Mouse (Mus musculus) stomach, embryonic 14.5 days (tissue): ENCODE results near the gene Agfg2. TPM values are rescaled to one million over a fixed set of nuclear protein-coding genes. Genes with fewer than 3 reads are reported as not detected.

Experiments
- ATAC-seq: fragments of 200-750 bp; cut with Nextera tagmentation; 2 replicates; pipeline ENCODE4 v1.8.0; 2017; ENCODE audit warnings: low read depth, moderate TSS enrichment; ENCODE audit not compliant: insufficient number of reproducible peaks, insufficient read depth, low FRiP score
- H3K27ac ChIP-seq: fragments of 300-500 bp; sonication (generic); 2 replicates; pipeline ENCODE4 v1.5.1; 2014; ENCODE audit warnings: mild to moderate bottlenecking, low read length, moderate library complexity, mixed read lengths
- H3K27me3 ChIP-seq: fragments of 300-500 bp; sonication (generic); 2 replicates; pipeline ENCODE4 v1.6.1; 2014; ENCODE audit warnings: low read length, control low read depth, mixed read lengths; ENCODE audit not compliant: control insufficient read depth, insufficient read depth
- H3K36me3 ChIP-seq: fragments of 300-500 bp; sonication (generic); 2 replicates; pipeline ENCODE4 v1.6.1; 2014; ENCODE audit warnings: mild to moderate bottlenecking, control low read depth, low read length, moderate library complexity, mixed read lengths; ENCODE audit not compliant: control insufficient read depth, insufficient read depth
- H3K4me1 ChIP-seq: fragments of 300-500 bp; sonication (generic); 2 replicates; pipeline ENCODE4 v1.6.1; 2014; ENCODE audit warnings: low read length, control low read depth, mixed read lengths; ENCODE audit not compliant: control insufficient read depth, insufficient read depth
- H3K4me2 ChIP-seq: fragments of 300-500 bp; sonication (generic); replicated peaks from 2 replicates; pipeline ENCODE4 v1.6.1; 2014; ENCODE audit warnings: low read depth, low read length, control low read depth
- H3K4me3 ChIP-seq: fragments of 300-500 bp; sonication (generic); 2 replicates; pipeline ENCODE4 v1.5.1; 2014; ENCODE audit warnings: low read depth, low read length, control low read depth
- H3K9ac ChIP-seq: fragments of 300-500 bp; sonication (generic); replicated peaks from 2 replicates; pipeline ENCODE4 v1.6.1; 2014; ENCODE audit warnings: low read depth, mild to moderate bottlenecking, control low read depth, low read length, moderate library complexity, mixed read lengths
- H3K9me3 ChIP-seq: fragments of 300-500 bp; sonication (generic); 2 replicates; pipeline ENCODE4 v1.6.1; 2016; ENCODE audit warnings: low read depth, low read length, control low read depth; ENCODE audit not compliant: control insufficient read depth
- WGBS: fragments of 180-500 bp; shearing (Covaris S2); extraction: QIAGEN DNeasy Blood & Tissue Kit; methylation state at CpG from one replicate; pipeline ENCODE4 v1.1.7; 2014; 5-methylcytosine and 5-hydroxymethylcytosine counted together
- polyA plus RNA-seq: library from polyadenylated mRNA; unstranded; fragments of >200 nt; fragmentation: Nextera tagmentation; extraction: Ambion mirVana; gene quantifications from 2 replicates; pipeline ENCODE4 v1.2.1, GENCODE M21; 2014

Gene Agfg2
- polyA plus RNA-seq, 1 experiment from 2014 or later = 12.9 TPM

DNA sequence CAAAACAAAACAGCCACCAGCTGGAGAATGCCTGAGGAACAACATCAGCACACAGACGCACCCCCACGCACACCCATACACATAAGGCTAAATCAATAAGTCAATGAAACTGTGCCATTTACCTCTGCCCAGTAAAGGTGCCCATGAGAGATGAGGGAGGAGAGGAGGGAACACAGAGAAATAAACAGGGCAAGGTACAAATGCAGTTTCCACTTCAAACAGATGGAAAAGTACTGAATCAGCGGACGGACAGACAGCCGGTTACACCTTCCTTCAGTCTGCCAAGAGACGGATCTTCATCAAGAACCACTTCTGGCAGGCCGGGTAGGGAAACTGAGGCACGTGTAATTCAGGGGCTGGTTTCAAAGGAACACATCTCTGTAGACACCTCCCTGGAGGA, 9.7 kb downstream of the Agfg2 start:
- H3K27ac ChIP-seq = no peak overlapping the region
- H3K4me2 ChIP-seq = no peak overlapping the region
- H3K27me3 ChIP-seq = no peaks in the 10 kb centered on the region
- no peak overlapping the region for H3K4me3 ChIP-seq
- ATAC-seq = no peak
- H3K9ac ChIP-seq = no peak overlapping the region
- WGBS = 92% methylated on average over 8 of the region's 8 CpGs
- H3K9me3 ChIP-seq = no peaks in the 10 kb centered on the region
- no peaks in the 10 kb centered on the region for H3K36me3 ChIP-seq
- peaks cover 29% of the 10 kb centered on the region for H3K4me1 ChIP-seq

DNA sequence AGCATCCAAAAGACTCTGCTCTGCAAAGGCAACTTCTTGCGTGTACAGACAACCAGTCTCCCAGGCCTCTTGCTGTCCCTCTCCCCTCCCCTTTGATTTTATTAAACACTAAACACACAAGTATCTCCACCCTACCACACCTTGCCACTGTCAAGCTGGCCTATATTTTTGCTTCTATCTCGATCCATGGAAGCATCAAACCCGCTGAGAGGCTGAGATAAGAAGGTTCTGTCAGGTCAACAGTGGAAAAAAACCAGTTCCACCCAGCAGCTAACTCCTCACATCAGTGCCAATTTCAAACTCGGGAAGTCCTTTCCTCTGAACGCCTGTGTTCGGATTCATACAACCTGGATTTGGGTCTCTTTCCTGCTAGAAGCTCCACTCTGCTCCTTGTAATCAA, 11.5 kb downstream of the Agfg2 start:
- H3K36me3 ChIP-seq = no peaks in the 10 kb centered on the region
- no peak overlapping the region for H3K9ac ChIP-seq
- 74% methylated on average over 6 of the region's 6 CpGs for WGBS
- H3K27me3 ChIP-seq = no peaks in the 10 kb centered on the region
- ATAC-seq = no peak
- H3K27ac ChIP-seq = no peak overlapping the region; the same call in 1 of the 2 replicates
- H3K4me2 ChIP-seq = no peak overlapping the region
- H3K4me3 ChIP-seq = no peak overlapping the region
- no peaks in the 10 kb centered on the region for H3K9me3 ChIP-seq
- peaks cover 29% of the 10 kb centered on the region for H3K4me1 ChIP-seq

DNA sequence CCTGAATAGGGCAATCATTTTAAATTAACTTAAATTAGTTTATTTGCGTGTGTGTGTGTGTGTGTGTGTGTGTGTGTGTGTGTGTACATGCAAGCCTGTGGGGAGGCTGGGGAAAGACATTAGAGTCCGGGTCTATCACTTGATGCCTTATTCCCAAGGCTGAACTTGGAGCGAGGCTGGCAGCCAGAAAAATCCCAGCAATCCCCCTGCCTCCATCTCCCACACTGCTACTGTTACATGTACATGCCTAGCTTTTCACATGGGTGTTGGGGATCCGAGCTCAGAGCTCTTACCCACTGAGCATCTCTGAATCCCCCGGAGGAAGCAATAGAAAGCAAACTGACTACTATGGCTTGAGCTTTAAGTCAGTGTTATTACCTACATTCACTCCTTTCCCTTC, 12.2 kb downstream of the Agfg2 start:
- Histone ChIP-seq H3K27ac (peak overlapping the region; percentile 80; the same call in 1 of the 2 replicates), H3K36me3 (no peaks in the 10 kb centered on the region), H3K4me2 (no peak overlapping the region; the same call in 1 of the 2 replicates), H3K9me3 (no peaks in the 10 kb centered on the region), H3K27me3 (no peaks in the 10 kb centered on the region), H3K4me1 (peaks cover 29% of the 10 kb centered on the region), H3K4me3 (no peak overlapping the region), H3K9ac (no peak overlapping the region)
- ATAC-seq = no peak
- WGBS = 80% methylated on average over 5 of the region's 5 CpGs

GRCm38 (mm10) chr5:137671443-137672240, 12.9 kb downstream of the Agfg2 start:
- Histone ChIP-seq H3K4me2 (no peak overlapping the region; the same call in 1 of the 2 replicates), H3K9ac (no peak overlapping the region), H3K4me3 (no peak overlapping the region), H3K9me3 (no peaks in the 10 kb centered on the region), H3K27me3 (no peaks in the 10 kb centered on the region), H3K36me3 (peaks cover 5% of the 10 kb centered on the region; the same call in 1 of the 2 replicates), H3K4me1 (peaks cover 29% of the 10 kb centered on the region), H3K27ac (peak overlapping the region; percentile 80)
- WGBS = 6% methylated on average over 9 of the region's 9 CpGs
- peak; percentile 69; the same call in 1 of the 2 replicates for ATAC-seq

DNA sequence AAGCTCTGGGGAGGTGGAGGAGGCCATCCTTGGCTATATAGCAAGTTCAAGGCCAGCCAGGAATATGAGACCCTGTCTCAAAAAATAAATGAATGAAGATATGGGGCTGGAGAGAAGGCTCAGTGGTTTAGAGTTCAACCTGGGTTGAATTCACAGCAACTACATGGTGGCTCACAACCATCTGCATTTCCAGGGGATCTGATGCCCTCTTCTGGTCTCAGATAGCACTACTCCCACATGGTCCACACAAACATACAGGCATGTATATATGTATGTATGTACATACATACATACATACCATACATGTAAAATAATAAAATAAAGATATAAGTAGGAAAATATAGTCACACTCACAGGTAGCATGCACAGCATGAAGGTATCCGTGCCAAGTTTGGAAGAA, 14.3 kb downstream of the Agfg2 start:
- Histone ChIP-seq H3K9me3 (no peaks in the 10 kb centered on the region), H3K9ac (no peak overlapping the region), H3K4me3 (no peak overlapping the region), H3K4me2 (no peak overlapping the region), H3K36me3 (peaks cover 9% of the 10 kb centered on the region; the same call in 1 of the 2 replicates), H3K4me1 (peaks cover 29% of the 10 kb centered on the region), H3K27me3 (no peaks in the 10 kb centered on the region), H3K27ac (no peak overlapping the region; the same call in 1 of the 2 replicates)
- WGBS = 95% methylated on average over 1 of the region's 1 CpGs
- ATAC-seq = no peak

GRCm38 (mm10) chr5:137668971-137669370, 15.6 kb downstream of the Agfg2 start:
- no peaks in the 10 kb centered on the region for H3K9me3 ChIP-seq
- no peak overlapping the region for H3K4me3 ChIP-seq
- no peak for ATAC-seq
- peaks cover 29% of the 10 kb centered on the region for H3K4me1 ChIP-seq
- H3K36me3 ChIP-seq = peaks cover 11% of the 10 kb centered on the region; the same call in 1 of the 2 replicates
- H3K27me3 ChIP-seq = no peaks in the 10 kb centered on the region
- H3K9ac ChIP-seq = no peak overlapping the region
- H3K4me2 ChIP-seq = 0 out of 2 replicates have a peak overlapping the region, but pooled peaks have one; percentile 8
- H3K27ac ChIP-seq = no peak overlapping the region
- WGBS = 66% methylated on average over 10 of the region's 10 CpGs

- ATAC-seq = no peak
- H3K9ac ChIP-seq = no peak overlapping the region
- H3K27me3 ChIP-seq = no peaks in the 10 kb centered on the region
- H3K27ac ChIP-seq = no peak overlapping the region
- WGBS = 74% methylated on average over 9 of the region's 9 CpGs
- H3K36me3 ChIP-seq = peaks cover 29% of the 10 kb centered on the region; the same call in 1 of the 2 replicates
- H3K9me3 ChIP-seq = no peaks in the 10 kb centered on the region
- no peaks in the 10 kb centered on the region for H3K4me1 ChIP-seq
- no peak overlapping the region for H3K4me2 ChIP-seq
- H3K4me3 ChIP-seq = no peak overlapping the region
Observed at GRCm38 (mm10) chr5:137663057-137663456, 21.5 kb downstream of the Agfg2 start.

DNA sequence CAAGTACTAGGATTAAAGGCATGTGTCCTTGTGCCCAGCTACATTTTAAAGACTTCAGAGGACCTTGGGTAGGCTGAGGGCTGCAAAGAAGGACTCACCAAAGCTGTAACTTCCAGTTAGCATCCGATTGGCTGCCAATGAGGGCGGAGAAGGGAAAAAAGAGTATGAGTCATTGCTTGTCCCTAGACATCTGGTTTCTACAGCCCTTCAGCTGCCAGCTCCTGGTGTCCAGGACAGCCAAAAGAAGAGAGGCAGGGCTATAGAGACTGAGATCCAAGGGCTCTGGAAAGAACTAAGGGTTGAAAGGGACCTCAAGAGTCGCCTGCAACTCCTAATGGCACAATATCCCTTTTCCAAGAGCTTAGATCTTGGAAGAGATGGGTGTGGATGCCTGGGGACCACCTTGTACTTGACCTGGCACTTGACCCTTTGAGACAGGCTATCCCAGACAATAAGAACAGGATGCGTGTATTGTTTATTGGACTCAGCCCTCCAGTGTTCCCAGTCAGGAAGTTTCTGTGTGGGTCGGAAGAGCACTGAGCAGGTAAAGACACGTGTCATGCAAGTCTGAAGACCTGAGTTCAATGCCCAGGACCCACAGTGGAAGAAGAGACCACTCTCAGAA, 24.4 kb downstream of the Agfg2 start:
- Histone ChIP-seq H3K4me1 (no peaks in the 10 kb centered on the region), H3K36me3 (peaks cover 19% of the 10 kb centered on the region; the same call in 1 of the 2 replicates), H3K4me3 (no peak overlapping the region), H3K4me2 (no peak overlapping the region), H3K27me3 (no peaks in the 10 kb centered on the region), H3K27ac (no peak overlapping the region), H3K9ac (no peak overlapping the region), H3K9me3 (no peaks in the 10 kb centered on the region)
- WGBS = 86% methylated on average over 6 of the region's 6 CpGs
- no peak for ATAC-seq
